Mouse (Mus musculus): ENCODE data around the gene Clic4.

GRCm38 (mm10) chr4:135271419-135271828, 1.2 kb downstream of the Clic4 start:
- no peak for TF ChIP-seq CTCF (IDR thresholded peaks at IDR 0.05; ENCODE audit: borderline replicate concordance, control insufficient read depth, extremely low read depth, insufficient read depth, low read length, poor library complexity)
- TF ChIP-seq POLR2A (IDR thresholded peaks at IDR 0.05; ENCODE audit: control insufficient read depth, extremely low read depth, insufficient read depth, low read length, poor library complexity): no peak

All from thymus, adult 2 months (tissue).